Comparison of ENCODE assay signal across 8 mouse cellular contexts in genomic region chr10:89400674-89401336, GRCm38 (mm10). TPM values are rescaled to one million over a fixed set of nuclear protein-coding genes. Genes with fewer than 3 reads are reported as not detected.
DNase-seq lines count a peak whose midpoint lies in the region; ATAC-seq lines count a peak whose summit lies in the region.

No protein-coding gene starts in this region.

- no peak for ATAC-seq in liver, embryonic 11.5 days (replicated peaks; ENCODE audit: low FRiP score)

- H3K36me3 ChIP-seq in liver, embryonic 11.5 days (ENCODE audit: control insufficient read depth, insufficient read depth, low read length), result no peaks in the 10 kb centered on the region

- H3K27me3 ChIP-seq in liver, embryonic 11.5 days (replicated peaks; ENCODE audit: control insufficient read depth, insufficient read depth, low read length), result no peaks in the 10 kb centered on the region

- peak; percentile 71 for DNase-seq in kidney, postnatal 10 days
- DNase-seq in kidney, adult 11 months, result no peak
- peak; percentile 61 for DNase-seq in adrenal gland, postnatal 10 days
- DNase-seq in cerebellum, postnatal 10 days, result peak; percentile 92 to 96
- DNase-seq in lung, postnatal 14 days, result peak; percentile 64
- no peak for DNase-seq in thymus, postnatal 4 days
- DNase-seq in spleen, postnatal 10 days (ENCODE audit: low spot score in 2 of 2), result no peak
- no peak for DNase-seq in liver, embryonic 11.5 days (ENCODE audit: low spot score)

- no peak overlapping the region for H3K27ac ChIP-seq in liver, embryonic 11.5 days (ENCODE audit: low read depth, low read length)

- H3K9ac ChIP-seq in liver, embryonic 11.5 days (ENCODE audit: low read depth, low read length), result no peak overlapping the region

- WGBS in liver, embryonic 11.5 days, result 87% methylated on average over 19 of the region's 19 CpGs

- no peaks in the 10 kb centered on the region for H3K4me1 ChIP-seq in liver, embryonic 11.5 days (replicated peaks; ENCODE audit: control insufficient read depth, insufficient read depth, low read length)

- no peak overlapping the region for H3K4me3 ChIP-seq in liver, embryonic 11.5 days (ENCODE audit: low read depth, low read length)

- no peak overlapping the region for H3K4me2 ChIP-seq in liver, embryonic 11.5 days

- peaks cover 4% of the 10 kb centered on the region; the same call in 1 of the 2 replicates for H3K9me3 ChIP-seq in liver, embryonic 11.5 days (ENCODE audit: control insufficient read depth, low read length)

RNA-seq across cellular contexts. Expression of gene Gas2l3, which starts 43.0 kb away (rescaled TPM):
- total RNA-seq in adrenal gland, postnatal 10 days (2021), result 10 to 100 TPM in 1 of 2 experiments, 1 to 10 TPM in 1; 6.8 to 13.3 TPM
- 7.6 and 9.1 TPM in 2 replicates for polyA plus RNA-seq in liver, embryonic 11.5 days (2014; fragmentation: Nextera tagmentation; extraction: Ambion mirVana)

RNA-seq across cellular contexts. Expression of gene Ano4, which starts 56.2 kb away (rescaled TPM):
- 1 to 10 TPM in 1 of 2 experiments, under 1 TPM in 1; 0.90 to 1.6 TPM for total RNA-seq in adrenal gland, postnatal 10 days (2021)
- 0.86 and 1.5 TPM in 2 replicates for polyA plus RNA-seq in liver, embryonic 11.5 days (2014; fragmentation: Nextera tagmentation; extraction: Ambion mirVana)

Comparison
In these comparisons a context has a peak if more than half of its experiments do, and no peak if none do; other contexts are left out.
1. DNase-seq: peak in kidney, postnatal 10 days (single experiment), adrenal gland, postnatal 10 days (single experiment), cerebellum, postnatal 10 days (2 of 2) and lung, postnatal 14 days (single experiment); none in kidney, adult 11 months (single experiment), thymus, postnatal 4 days (single experiment), spleen, postnatal 10 days (0 of 2) and liver, embryonic 11.5 days (single experiment).